Mouse (Mus musculus) embryonic facial prominence, embryonic 15.5 days (tissue): Measurements from ENCODE around the gene Olfr766-ps1. TPM values are rescaled to one million over a fixed set of nuclear protein-coding genes. Genes with fewer than 3 reads are reported as not detected.

Experiments
- polyA plus RNA-seq: library from polyadenylated mRNA; unstranded; fragments of >200 nt; fragmentation: Nextera tagmentation; extraction: Ambion mirVana; gene quantifications from 2 replicates; pipeline ENCODE4 v1.2.1, GENCODE M21; 2015

Gene Olfr766-ps1
- polyA plus RNA-seq, 1 experiment from 2014 or later, result 0.07 TPM

Other genes starting within 250 kb of the Olfr766-ps1 start
- 58.2 and 61.7 TPM in 2 replicates for gene Ormdl2, start 247.3 kb downstream of the Olfr766-ps1 start, polyA plus RNA-seq
- 6.1 TPM in 2 replicates for gene Gdf11, start 177.3 kb downstream of the Olfr766-ps1 start, polyA plus RNA-seq
- 1,010 and 1,093 TPM in 2 replicates for gene Cd63, start 168.0 kb downstream of the Olfr766-ps1 start, polyA plus RNA-seq
- gene Rdh5, start 146.1 kb downstream of the Olfr766-ps1 start, polyA plus RNA-seq, result 19.6 and 21.3 TPM in 2 replicates
- gene Bloc1s1, start 144.9 kb downstream of the Olfr766-ps1 start, polyA plus RNA-seq, result 224 and 226 TPM in 2 replicates
- 14.3 and 16.5 TPM in 2 replicates for gene Itga7, start 135.2 kb downstream of the Olfr766-ps1 start, polyA plus RNA-seq
- 0.26 and 0.31 TPM in 2 replicates for gene Mettl7b, start 108.0 kb downstream of the Olfr766-ps1 start, polyA plus RNA-seq
- 0.05 TPM in 1 of 2 replicates, not detected in the other for gene Olfr9, start 79.5 kb downstream of the Olfr766-ps1 start, polyA plus RNA-seq
- not detected in 2 replicates for gene Olfr763, start 58.2 kb downstream of the Olfr766-ps1 start, polyA plus RNA-seq
- gene Olfr764-ps1, start 29.1 kb downstream of the Olfr766-ps1 start, polyA plus RNA-seq, result not detected in 2 replicates
- gene Olfr765, start 19.0 kb downstream of the Olfr766-ps1 start, polyA plus RNA-seq, result not detected in 2 replicates
- not detected in 2 replicates for gene Olfr767, start 13.9 kb upstream of the Olfr766-ps1 start, polyA plus RNA-seq
- 0.03 TPM in 1 of 2 replicates, not detected in the other for gene Olfr768, start 30.4 kb upstream of the Olfr766-ps1 start, polyA plus RNA-seq
- not detected in 2 replicates for gene Olfr769, start 48.9 kb upstream of the Olfr766-ps1 start, polyA plus RNA-seq
- gene Olfr770, start 70.0 kb upstream of the Olfr766-ps1 start, polyA plus RNA-seq, result not detected in 2 replicates
- gene Olfr771, start 95.8 kb upstream of the Olfr766-ps1 start, polyA plus RNA-seq, result not detected in 2 replicates
- not detected in 2 replicates for gene Olfr772, start 108.9 kb upstream of the Olfr766-ps1 start, polyA plus RNA-seq
- gene Olfr773, start 118.4 kb upstream of the Olfr766-ps1 start, polyA plus RNA-seq, result not detected in 2 replicates
- gene Olfr774, start 167.2 kb upstream of the Olfr766-ps1 start, polyA plus RNA-seq, result not detected in 2 replicates
- gene Olfr775, start 179.4 kb upstream of the Olfr766-ps1 start, polyA plus RNA-seq, result not detected in 2 replicates
- not detected in 2 replicates for gene Olfr776, start 190.2 kb upstream of the Olfr766-ps1 start, polyA plus RNA-seq
- gene Olfr777, start 202.5 kb upstream of the Olfr766-ps1 start, polyA plus RNA-seq, result not detected in 2 replicates
- gene Olfr780, start 249.1 kb upstream of the Olfr766-ps1 start, polyA plus RNA-seq, result not detected in 2 replicates